Mouse (Mus musculus) heart, postnatal 0 days (tissue): Measurements from ENCODE around the gene Scn8a.

Source experiments
- CTCF ChIP-seq: IDR thresholded peaks from 2 replicates; pipeline ENCODE4 v1.5.1; 2016; ENCODE audit warnings: antibody characterized with exemption, control low read depth, low read depth
- EP300 ChIP-seq: IDR thresholded peaks from 2 replicates; pipeline ENCODE4 v1.6.1; 2016; ENCODE audit warnings: antibody characterized with exemption, low read depth

DNA sequence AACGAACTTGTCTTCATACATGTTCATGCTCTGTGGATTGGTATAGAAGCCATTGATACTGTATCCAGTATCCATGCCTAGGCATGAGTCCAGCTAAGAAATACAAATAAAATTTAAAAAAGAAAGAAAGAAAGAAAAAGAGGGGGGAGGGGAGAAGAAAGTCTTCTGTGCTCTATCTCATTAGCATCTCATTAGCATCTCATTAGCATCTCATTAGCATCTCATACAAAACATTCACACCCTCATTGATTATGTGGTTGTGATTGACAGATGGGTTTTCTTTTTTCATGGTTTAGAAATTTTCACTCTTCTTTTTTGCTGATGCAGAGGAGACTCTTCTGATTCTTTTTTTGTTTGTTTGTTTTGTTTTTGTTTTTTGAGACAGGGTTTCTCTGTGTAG lies 117.4 kb downstream of the Scn8a start:
- TF ChIP-seq CTCF (no peak), EP300 (no peak)
